Mouse (Mus musculus) lung, postnatal 0 days (tissue): ENCODE data around the gene 4930535I16Rik. TPM values are rescaled to one million over a fixed set of nuclear protein-coding genes. Genes with fewer than 3 reads are reported as not detected.
A peak's percentile ranks its signal among the peaks of the same experiment; 100 is the strongest.

Experiments
- ATAC-seq: fragments of 200-750 bp; cut with Nextera tagmentation; 2 replicates; pipeline ENCODE4 v1.8.0; 2017; ENCODE audit warnings: moderate library complexity
- DNase-seq: peaks from one replicate; pipeline ENCODE4 v3.0.0-alpha.2; 2016; ENCODE audit warnings: low spot score
- H3K27ac ChIP-seq: fragments of 300-500 bp; sonication (generic); 2 replicates; pipeline ENCODE4 v1.5.1; 2014; ENCODE audit warnings: antibody characterized with exemption, mild to moderate bottlenecking, low read length, mixed read lengths
- H3K27me3 ChIP-seq: fragments of 300-500 bp; sonication (generic); replicated peaks from 2 replicates; pipeline ENCODE4 v1.6.1; 2014; ENCODE audit warnings: low read length, mixed read lengths; ENCODE audit not compliant: insufficient read depth
- H3K36me3 ChIP-seq: fragments of 300-500 bp; sonication (generic); 2 replicates; pipeline ENCODE4 v1.6.1; 2014; ENCODE audit warnings: low read length, mixed read lengths; ENCODE audit not compliant: insufficient read depth
- H3K4me1 ChIP-seq: fragments of 300-500 bp; sonication (generic); 2 replicates; pipeline ENCODE4 v1.6.1; 2014; ENCODE audit warnings: antibody characterized with exemption, low read depth, low read length, mixed read lengths; ENCODE audit not compliant: insufficient read depth
- H3K4me2 ChIP-seq: fragments of 300-500 bp; sonication (generic); replicated peaks from 2 replicates; pipeline ENCODE4 v1.6.1; 2014; ENCODE audit warnings: low read depth, mild to moderate bottlenecking, low read length, moderate library complexity, mixed read lengths
- H3K4me3 ChIP-seq: fragments of 300-500 bp; sonication (generic); 2 replicates; pipeline ENCODE4 v1.5.1; 2014; ENCODE audit warnings: low read depth, low read length
- H3K9ac ChIP-seq: fragments of 300-500 bp; sonication (generic); replicated peaks from 2 replicates; pipeline ENCODE4 v1.6.1; 2014; ENCODE audit warnings: low read depth, mild to moderate bottlenecking
- H3K9me3 ChIP-seq: fragments of 300-500 bp; sonication (generic); 2 replicates; pipeline ENCODE4 v1.6.1; 2016; ENCODE audit warnings: low read length, mixed read lengths
- CTCF ChIP-seq: IDR thresholded peaks from 2 replicates; pipeline ENCODE4 v1.5.1; 2016; ENCODE audit warnings: antibody characterized with exemption, mild to moderate bottlenecking
- EP300 ChIP-seq: IDR thresholded peaks from 2 replicates; pipeline ENCODE4 v1.6.1; 2016; ENCODE audit warnings: antibody characterized with exemption, mild to moderate bottlenecking, control low read depth
- WGBS: fragments of 180-500 bp; shearing (Covaris S2); extraction: QIAGEN DNeasy Blood & Tissue Kit; methylation state at CpG from one replicate; pipeline ENCODE4 v1.1.7; 2014; 5-methylcytosine and 5-hydroxymethylcytosine counted together
- polyA plus RNA-seq: library from polyadenylated mRNA; unstranded; fragments of >200 nt; fragmentation: Nextera tagmentation; extraction: Ambion mirVana; gene quantifications from 2 replicates; pipeline ENCODE4 v1.2.1, GENCODE M21; 2015

Gene 4930535I16Rik
- polyA plus RNA-seq = not detected in 2 replicates

- H3K4me1 ChIP-seq = peaks cover 10% of the 10 kb centered on the region; the same call in 1 of the 2 replicates
- no peaks in the 10 kb centered on the region for H3K27me3 ChIP-seq
- peak within 1 kb of the TSS; percentile 92 for H3K9ac ChIP-seq
- ATAC-seq (peak; percentile 37), DNase-seq (peak; percentile 57)
- H3K36me3 ChIP-seq = peaks cover 5% of the 10 kb centered on the region; the same call in 1 of the 2 replicates
- TF ChIP-seq EP300 = no peak
- TF ChIP-seq CTCF = no peak
- H3K4me2 ChIP-seq = peak within 1 kb of the TSS; percentile 95
- WGBS = 0% methylated on average over 33 of the region's 63 CpGs
- H3K27ac ChIP-seq = peak within 1 kb of the TSS; percentile 91
- H3K9me3 ChIP-seq = no peaks in the 10 kb centered on the region
- peak within 1 kb of the TSS; percentile 96 for H3K4me3 ChIP-seq
Measured at GRCm38 (mm10) chr4:123917548-123918140, at the start of gene 4930535I16Rik. TSS of gene 4930535I16Rik (minus strand) at chr4:123918022.

GRCm38 (mm10) chr4:123962721-123963120 is 44.9 kb upstream of the 4930535I16Rik start:
- H3K27me3 ChIP-seq = no peaks in the 10 kb centered on the region
- 59% methylated on average over 9 of the region's 9 CpGs for WGBS
- H3K36me3 ChIP-seq = no peaks in the 10 kb centered on the region
- no peak overlapping the region for H3K4me2 ChIP-seq
- H3K4me3 ChIP-seq = no peak overlapping the region
- DNase-seq = no peak
- H3K27ac ChIP-seq = no peak overlapping the region
- no peak for ATAC-seq
- H3K9ac ChIP-seq = no peak overlapping the region
- no peaks in the 10 kb centered on the region for H3K9me3 ChIP-seq
- H3K4me1 ChIP-seq = no peaks in the 10 kb centered on the region
- TF ChIP-seq EP300 (no peak), CTCF (no peak)

- TF ChIP-seq CTCF (no peak), EP300 (no peak)
- WGBS = 38% methylated on average over 4 of the region's 4 CpGs
- ATAC-seq = no peak
Measured at GRCm38 (mm10) chr4:123960955-123961354, 43.1 kb upstream of the 4930535I16Rik start.

GRCm38 (mm10) chr4:123957891-123958290 is 40.1 kb upstream of the 4930535I16Rik start:
- no peak for ATAC-seq

More at GRCm38 (mm10) chr4:123960955-123961354, 43.1 kb upstream of the 4930535I16Rik start:
- Histone ChIP-seq H3K4me3 (no peak overlapping the region), H3K4me1 (no peaks in the 10 kb centered on the region), H3K4me2 (no peak overlapping the region), H3K27me3 (0 out of 2 replicates have a peak, but pooled peaks cover 3% of the 10 kb centered on the region), H3K9ac (no peak overlapping the region), H3K27ac (no peak overlapping the region), H3K9me3 (no peaks in the 10 kb centered on the region), H3K36me3 (no peaks in the 10 kb centered on the region)
- DNase-seq = no peak

GRCm38 (mm10) chr4:123957492-123957808 is 39.6 kb upstream of the 4930535I16Rik start:
- Histone ChIP-seq H3K27me3 (0 out of 2 replicates have a peak, but pooled peaks cover 3% of the 10 kb centered on the region), H3K4me2 (no peak overlapping the region), H3K36me3 (no peaks in the 10 kb centered on the region), H3K4me3 (no peak overlapping the region), H3K27ac (no peak overlapping the region), H3K4me1 (no peaks in the 10 kb centered on the region), H3K9me3 (no peaks in the 10 kb centered on the region), H3K9ac (no peak overlapping the region)
- 49% methylated on average over 4 of the region's 4 CpGs for WGBS
- ATAC-seq (no peak), DNase-seq (no peak)
- TF ChIP-seq EP300 (no peak), CTCF (no peak)

More at GRCm38 (mm10) chr4:123957891-123958290, 40.1 kb upstream of the 4930535I16Rik start:
- Histone ChIP-seq H3K36me3 (no peaks in the 10 kb centered on the region), H3K27ac (no peak overlapping the region), H3K27me3 (0 out of 2 replicates have a peak, but pooled peaks cover 3% of the 10 kb centered on the region), H3K9me3 (no peaks in the 10 kb centered on the region), H3K9ac (no peak overlapping the region), H3K4me3 (no peak overlapping the region), H3K4me1 (no peaks in the 10 kb centered on the region), H3K4me2 (no peak overlapping the region)
- DNase-seq = no peak
- TF ChIP-seq CTCF = no peak
- TF ChIP-seq EP300 = no peak
- 60% methylated on average over 4 of the region's 4 CpGs for WGBS

GRCm38 (mm10) chr4:123956703-123957491 is 39.1 kb upstream of the 4930535I16Rik start:
- Histone ChIP-seq H3K9me3 (no peaks in the 10 kb centered on the region), H3K27ac (no peak overlapping the region), H3K36me3 (no peaks in the 10 kb centered on the region), H3K4me2 (peak overlapping the region; percentile 19), H3K4me3 (peak overlapping the region; percentile 6; the same call in 1 of the 2 replicates), H3K4me1 (no peaks in the 10 kb centered on the region), H3K27me3 (0 out of 2 replicates have a peak, but pooled peaks cover 3% of the 10 kb centered on the region), H3K9ac (no peak overlapping the region)
- TF ChIP-seq EP300 = no peak
- peak; percentile 81 for TF ChIP-seq CTCF
- WGBS = 4% methylated on average over 31 of the region's 31 CpGs
- ATAC-seq = peak; percentile 70
- DNase-seq = peak; percentile 76
